Mouse (Mus musculus) midbrain, embryonic 14.5 days (tissue): ENCODE results near the gene Hoxc9. TPM values are rescaled to one million over a fixed set of nuclear protein-coding genes. Genes with fewer than 3 reads are reported as not detected.

ENCODE experiments used
- ATAC-seq: fragments of 200-750 bp; cut with Nextera tagmentation; 2 replicates; pipeline ENCODE4 v1.8.0; 2017; ENCODE audit warnings: moderate number of reproducible peaks, moderate library complexity; ENCODE audit not compliant: low FRiP score, low TSS enrichment
- DNase-seq: peaks from one replicate; pipeline ENCODE4 v3.0.0-alpha.2; 2015
- H3K27ac ChIP-seq: fragments of 300-500 bp; sonication (generic); replicated peaks from 2 replicates; pipeline ENCODE4 v1.5.1; 2014; ENCODE audit warnings: mild to moderate bottlenecking, low read depth, low read length, moderate library complexity
- H3K27me3 ChIP-seq: fragments of 300-500 bp; sonication (generic); 2 replicates; pipeline ENCODE4 v1.6.1; 2014; ENCODE audit warnings: low read length, control low read depth, mixed read lengths; ENCODE audit not compliant: control insufficient read depth, insufficient read depth
- H3K36me3 ChIP-seq: fragments of 300-500 bp; sonication (generic); 2 replicates; pipeline ENCODE4 v1.6.1; 2014; ENCODE audit warnings: low read length, control low read depth; ENCODE audit not compliant: control insufficient read depth, insufficient read depth
- H3K4me1 ChIP-seq: fragments of 300-500 bp; sonication (generic); 2 replicates; pipeline ENCODE4 v1.6.1; 2014; ENCODE audit warnings: mild to moderate bottlenecking, antibody characterized with exemption, low read length, control low read depth; ENCODE audit not compliant: control insufficient read depth, insufficient read depth
- H3K4me2 ChIP-seq: fragments of 300-500 bp; sonication (generic); 2 replicates; pipeline ENCODE4 v1.6.1; 2014; ENCODE audit warnings: mild to moderate bottlenecking, low read length, moderate library complexity
- H3K4me3 ChIP-seq: fragments of 300-500 bp; sonication (generic); replicated peaks from 2 replicates; pipeline ENCODE4 v1.5.1; 2014; ENCODE audit warnings: low read depth, low read length
- H3K9ac ChIP-seq: fragments of 300-500 bp; sonication (generic); replicated peaks from 2 replicates; pipeline ENCODE4 v1.6.1; 2014; ENCODE audit warnings: mild to moderate bottlenecking, low read length, moderate library complexity
- H3K9me3 ChIP-seq: fragments of 300-500 bp; sonication (generic); 2 replicates; pipeline ENCODE4 v1.6.1; 2016; ENCODE audit warnings: low read length, control low read depth, mixed read lengths; ENCODE audit not compliant: control insufficient read depth
- WGBS: fragments of 180-500 bp; shearing (Covaris S2); extraction: QIAGEN DNeasy Blood & Tissue Kit; methylation state at CpG from one replicate; pipeline ENCODE4 v1.1.7; 2014; 5-methylcytosine and 5-hydroxymethylcytosine counted together
- polyA plus RNA-seq: library from polyadenylated mRNA; unstranded; fragments of >200 nt; fragmentation: Nextera tagmentation; extraction: Ambion mirVana; gene quantifications from 2 replicates; pipeline ENCODE4 v1.2.1, GENCODE M21; 2014

The Hoxc9 gene
- polyA plus RNA-seq, 1 experiment from 2014 or later = not detected

DNA sequence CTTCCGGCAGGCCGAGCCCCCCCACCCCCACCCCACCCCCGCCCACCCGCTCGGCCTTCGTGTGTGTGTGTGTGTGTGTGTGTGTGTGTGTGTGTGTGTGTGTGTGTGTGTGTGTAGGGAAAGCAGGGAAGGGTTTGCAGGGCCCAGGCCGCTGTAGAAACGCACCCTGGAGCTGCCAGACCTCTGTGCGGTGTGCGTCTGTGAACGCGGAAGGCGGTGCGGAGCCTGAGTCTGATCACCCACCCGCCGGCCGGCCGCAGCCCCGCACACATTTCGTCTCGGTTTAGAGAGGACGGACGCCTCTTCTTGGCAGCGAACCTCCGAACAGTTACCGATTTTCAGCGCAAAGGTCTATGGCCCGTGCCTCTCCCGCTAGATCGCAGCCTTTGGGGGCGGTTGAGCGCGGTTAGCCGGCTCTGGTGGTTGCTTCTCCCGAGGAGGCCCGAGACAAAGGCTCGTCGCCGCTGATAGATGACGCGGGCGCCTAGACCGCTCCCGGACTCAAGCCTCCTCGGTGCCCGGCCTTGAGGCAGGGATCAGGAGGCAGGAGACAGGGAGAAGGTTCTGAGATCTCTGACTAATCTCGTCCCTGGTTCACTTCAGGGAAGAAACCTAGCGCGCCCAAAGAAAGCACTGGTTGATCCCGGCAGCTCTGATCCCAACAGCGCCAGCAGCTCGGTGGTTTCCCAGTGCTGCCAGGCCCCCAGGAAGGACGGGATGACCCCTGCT, 33.3 kb upstream of the Hoxc9 start:
- Histone ChIP-seq H3K4me2 (peak overlapping the region; percentile 33), H3K4me3 (no peak overlapping the region; the same call in 1 of the 2 replicates), H3K36me3 (no peaks in the 10 kb centered on the region), H3K9ac (no peak overlapping the region), H3K9me3 (no peaks in the 10 kb centered on the region), H3K27ac (no peak overlapping the region), H3K4me1 (no peaks in the 10 kb centered on the region), H3K27me3 (peaks cover 99% of the 10 kb centered on the region)
- ATAC-seq = no peak
- under 1% methylated on average over 51 of the region's 53 CpGs for WGBS
- no peak for DNase-seq

DNA sequence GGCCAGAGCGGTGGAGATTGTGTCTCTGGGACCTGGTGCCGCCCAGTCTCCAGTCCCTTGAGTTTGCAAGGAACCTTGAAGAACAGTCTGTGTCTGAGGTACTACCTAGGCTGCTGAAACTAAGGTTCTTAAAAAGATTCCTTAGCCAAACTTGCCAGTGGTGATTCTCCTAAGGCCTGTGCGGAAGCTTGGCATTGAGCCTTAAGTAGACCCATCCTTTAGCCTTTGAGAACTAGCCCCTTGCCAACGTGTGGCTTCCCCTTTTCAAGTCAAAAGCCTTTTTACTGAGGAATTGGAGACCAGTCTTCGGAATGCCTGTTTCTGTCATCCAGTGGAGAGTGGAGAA, 32.8 kb upstream of the Hoxc9 start:
- Histone ChIP-seq H3K9me3 (no peaks in the 10 kb centered on the region), H3K9ac (no peak overlapping the region), H3K4me3 (no peak overlapping the region), H3K27me3 (peaks cover 99% of the 10 kb centered on the region), H3K4me2 (no peak overlapping the region), H3K4me1 (no peaks in the 10 kb centered on the region), H3K36me3 (no peaks in the 10 kb centered on the region), H3K27ac (no peak overlapping the region)
- ATAC-seq (no peak), DNase-seq (no peak)
- WGBS = 2% methylated on average over 5 of the region's 5 CpGs

DNA sequence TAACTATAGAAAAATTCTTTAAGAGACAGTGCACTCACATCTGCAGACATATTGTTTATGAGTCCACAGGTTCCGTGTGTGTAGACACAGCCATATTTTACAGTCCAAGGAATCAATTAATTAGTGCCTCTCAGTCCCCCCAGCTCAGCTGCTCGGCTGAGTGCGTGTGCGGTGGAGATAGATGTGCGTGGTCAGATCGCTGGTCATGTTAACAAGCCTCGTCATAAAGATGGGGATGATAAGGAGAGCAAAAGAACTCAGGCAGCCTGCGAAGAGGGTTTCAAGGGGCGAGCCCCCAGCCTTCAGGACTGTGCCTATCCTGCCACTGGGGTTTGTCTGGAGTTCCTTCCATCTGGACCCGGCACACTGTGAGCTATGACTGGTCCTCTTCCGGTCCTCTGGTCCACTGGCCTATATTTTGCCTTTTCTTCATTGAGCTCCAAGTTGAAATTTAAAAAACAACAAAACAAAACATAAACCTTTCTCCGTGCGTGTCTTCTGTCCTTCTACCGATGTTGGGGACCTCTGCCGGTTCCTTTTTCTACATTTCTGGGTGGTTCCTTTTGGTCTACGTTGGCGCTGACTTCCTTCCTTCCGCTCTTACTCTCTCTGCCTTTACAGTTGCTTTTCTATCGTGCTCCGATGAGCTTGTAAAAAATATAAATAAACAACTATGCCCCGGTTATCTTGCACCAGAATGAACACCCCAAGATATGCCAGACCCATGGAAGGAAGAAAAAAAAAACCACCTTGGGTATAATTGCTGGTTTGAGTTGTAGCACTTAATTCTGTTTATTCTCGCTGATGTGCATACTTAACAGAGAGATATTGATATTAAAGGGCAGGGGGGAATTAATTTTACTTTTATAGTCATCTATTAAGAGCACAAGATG, 30.8 kb upstream of the Hoxc9 start:
- no peak overlapping the region for H3K9ac ChIP-seq
- H3K4me3 ChIP-seq = no peak overlapping the region
- ATAC-seq (no peak), DNase-seq (no peak)
- H3K9me3 ChIP-seq = no peaks in the 10 kb centered on the region
- H3K27ac ChIP-seq = no peak overlapping the region
- H3K4me1 ChIP-seq = no peaks in the 10 kb centered on the region
- peaks cover 98% of the 10 kb centered on the region for H3K27me3 ChIP-seq
- no peaks in the 10 kb centered on the region for H3K36me3 ChIP-seq
- WGBS = 8% methylated on average over 22 of the region's 22 CpGs
- H3K4me2 ChIP-seq = no peak overlapping the region

DNA sequence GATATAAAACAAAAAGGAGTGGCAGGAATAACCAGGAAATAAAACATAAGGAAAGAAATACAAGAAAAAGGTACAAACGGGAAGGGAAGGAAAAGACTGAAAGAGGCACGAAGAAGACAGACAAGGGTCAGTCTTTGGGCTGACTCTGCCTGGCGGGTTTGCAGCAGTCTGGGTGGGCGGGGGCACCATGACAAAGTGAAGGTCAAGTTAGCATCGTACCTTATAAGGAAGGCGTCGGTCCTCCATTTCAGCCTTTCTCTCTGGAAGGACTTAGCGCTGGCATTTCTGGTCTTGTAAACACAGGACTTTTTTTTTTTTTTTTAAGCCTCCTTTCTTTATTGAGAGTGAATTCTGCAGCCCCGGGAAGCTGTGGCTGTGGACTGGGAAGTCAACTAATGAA, 29.0 kb upstream of the Hoxc9 start:
- Histone ChIP-seq H3K27me3 (peaks cover 98% of the 10 kb centered on the region), H3K4me3 (no peak overlapping the region), H3K9ac (no peak overlapping the region), H3K4me2 (no peak overlapping the region), H3K9me3 (no peaks in the 10 kb centered on the region), H3K36me3 (no peaks in the 10 kb centered on the region), H3K4me1 (no peaks in the 10 kb centered on the region), H3K27ac (no peak overlapping the region)
- DNase-seq (no peak), ATAC-seq (no peak)
- WGBS = 2% methylated on average over 9 of the region's 9 CpGs

DNA sequence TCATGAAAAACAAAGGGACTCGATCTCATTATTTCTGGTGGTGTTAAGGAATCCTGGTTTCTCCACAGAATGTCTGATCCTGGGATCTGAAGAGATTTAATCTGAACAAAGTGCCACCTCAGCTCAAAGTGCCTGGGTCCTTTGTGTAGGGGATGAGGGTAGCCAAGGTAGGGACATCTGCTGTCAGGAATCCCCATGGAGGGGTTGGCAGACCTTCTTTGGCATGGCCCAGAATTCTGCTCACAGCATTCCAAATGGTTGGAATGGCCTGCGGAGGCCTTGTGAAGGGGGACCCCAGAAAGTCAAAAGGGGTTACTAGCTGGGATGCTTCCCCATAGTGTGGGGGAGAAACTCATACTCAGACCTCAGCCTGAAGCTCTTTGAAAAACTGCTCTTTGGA, 27.4 kb upstream of the Hoxc9 start:
- Histone ChIP-seq H3K27me3 (peaks cover 98% of the 10 kb centered on the region), H3K4me3 (no peak overlapping the region), H3K36me3 (no peaks in the 10 kb centered on the region), H3K9ac (no peak overlapping the region), H3K4me2 (no peak overlapping the region), H3K4me1 (no peaks in the 10 kb centered on the region), H3K27ac (no peak overlapping the region), H3K9me3 (no peaks in the 10 kb centered on the region)
- DNase-seq (no peak), ATAC-seq (no peak)
- 19% methylated on average over 2 of the region's 2 CpGs for WGBS

DNA sequence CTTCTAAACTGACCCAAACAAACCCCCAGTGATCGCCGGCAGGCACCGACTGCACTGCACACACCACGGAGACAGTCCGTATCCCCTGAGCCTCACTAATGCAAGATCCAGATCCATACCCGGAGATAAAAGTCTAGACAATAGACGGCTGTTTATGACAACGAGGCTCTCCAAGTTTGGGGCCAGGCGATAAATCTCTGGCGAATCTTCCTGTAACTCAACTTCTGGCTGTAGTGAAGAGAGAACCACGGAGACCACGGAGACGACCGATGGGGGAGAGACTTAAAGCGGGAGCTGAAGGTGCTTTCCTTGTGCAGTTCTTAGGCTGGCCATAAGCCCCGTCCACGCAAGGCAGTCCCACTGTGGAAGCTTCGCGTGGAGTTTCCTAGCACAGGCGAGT, 26.5 kb upstream of the Hoxc9 start:
- DNase-seq (no peak), ATAC-seq (no peak)
- no peak overlapping the region for H3K4me2 ChIP-seq
- H3K4me1 ChIP-seq = no peaks in the 10 kb centered on the region
- H3K9me3 ChIP-seq = no peaks in the 10 kb centered on the region
- no peak overlapping the region for H3K27ac ChIP-seq
- no peak overlapping the region for H3K9ac ChIP-seq
- H3K4me3 ChIP-seq = no peak overlapping the region
- 2% methylated on average over 20 of the region's 20 CpGs for WGBS
- H3K36me3 ChIP-seq = no peaks in the 10 kb centered on the region
- H3K27me3 ChIP-seq = peaks cover 98% of the 10 kb centered on the region

DNA sequence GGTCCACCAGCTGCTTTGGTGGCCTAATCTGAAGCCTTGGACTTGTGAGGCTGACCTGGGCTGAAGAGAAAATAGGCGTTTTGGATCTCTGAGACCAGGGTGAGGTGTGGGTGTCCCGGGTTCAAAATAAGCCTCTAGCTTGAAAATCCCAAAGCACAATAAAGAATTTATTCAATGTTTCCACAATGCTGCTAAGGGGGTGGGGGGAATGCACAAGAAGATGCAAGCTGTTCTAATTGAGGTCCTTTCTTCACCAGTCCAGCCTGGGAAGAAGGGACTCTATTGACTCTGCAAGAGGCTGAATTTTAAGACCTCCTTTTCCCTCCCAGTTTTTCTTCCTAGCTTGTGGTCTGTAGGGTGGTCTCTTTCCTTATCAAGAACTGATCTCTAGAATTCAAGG, 25.4 kb upstream of the Hoxc9 start:
- Histone ChIP-seq H3K27ac (no peak overlapping the region), H3K9me3 (no peaks in the 10 kb centered on the region), H3K27me3 (peaks cover 98% of the 10 kb centered on the region), H3K4me1 (no peaks in the 10 kb centered on the region), H3K36me3 (no peaks in the 10 kb centered on the region), H3K9ac (no peak overlapping the region), H3K4me2 (no peak overlapping the region), H3K4me3 (no peak overlapping the region)
- no peak for DNase-seq
- WGBS = 7% methylated on average over 2 of the region's 2 CpGs
- ATAC-seq = no peak

DNA sequence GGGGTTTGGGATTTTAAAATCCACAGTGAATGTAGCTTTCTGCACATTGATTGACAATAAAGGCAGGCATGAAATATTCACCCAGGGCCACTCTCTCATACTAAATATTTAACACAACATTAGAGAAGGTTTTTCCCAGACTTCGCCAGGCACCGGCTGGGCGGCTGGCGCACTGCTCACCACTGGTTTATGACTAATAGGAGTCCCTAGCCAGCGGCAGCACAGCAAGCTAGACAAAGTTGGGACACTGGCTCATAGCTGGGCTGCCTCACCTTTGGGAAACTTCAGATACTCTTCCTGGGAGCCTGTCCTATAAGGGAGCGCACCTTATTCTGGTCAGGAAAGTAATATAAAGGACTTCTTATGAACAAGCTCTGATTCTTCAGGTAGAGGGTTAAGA, 22.7 kb upstream of the Hoxc9 start:
- Histone ChIP-seq H3K27ac (no peak overlapping the region), H3K4me2 (no peak overlapping the region), H3K4me3 (no peak overlapping the region), H3K36me3 (no peaks in the 10 kb centered on the region), H3K4me1 (no peaks in the 10 kb centered on the region), H3K27me3 (peaks cover 98% of the 10 kb centered on the region), H3K9ac (no peak overlapping the region), H3K9me3 (no peaks in the 10 kb centered on the region)
- WGBS = 3% methylated on average over 6 of the region's 6 CpGs
- DNase-seq (no peak), ATAC-seq (no peak)
